Mouse (Mus musculus) MEL (cell line): ENCODE measurements at regions not wholly inside any gene's neighbourhood (a gene's known extent, or its start where the extent isn't known, plus 50 kb on each side); places are given as distances from the start of the nearest gene placed in this dataset.

ENCODE experiments used
- DNase-seq: peaks from one replicate; pipeline ENCODE4 v3.0.0; 2011; ENCODE audit warnings: low read depth, low spot score
- H3K27ac ChIP-seq: 2 replicates; pipeline ENCODE4 v1.5.1; 2012; ENCODE audit warnings: low read depth, mild to moderate bottlenecking, control low read depth, low read length, moderate library complexity; ENCODE audit not compliant: control insufficient read depth
- H3K27me3 ChIP-seq, 2 experiments: fragments of 150-350 bp in 1 of 2; sonication (generic) in 1 of 2; 2 replicates each; pipeline ENCODE4 v1.6.1; 2012; ENCODE audit warnings: low read length in 2 of 2, mild to moderate bottlenecking in 2 of 2, improper control_type of control experiment in 1 of 2, moderate library complexity in 1 of 2; ENCODE audit not compliant: insufficient read depth in 2 of 2, control insufficient read depth in 1 of 2
- H3K36me3 ChIP-seq, 2 experiments: 2 replicates each; pipeline ENCODE4 v1.6.1; 2012 to 2014; ENCODE audit warnings: low read length in 2 of 2, improper control_type of control experiment in 1 of 2, inconsistent platforms in 1 of 2, mild to moderate bottlenecking in 1 of 2; ENCODE audit not compliant: insufficient read depth in 2 of 2, control insufficient read depth in 1 of 2
- H3K4me1 ChIP-seq, 2 experiments: fragments of 150-350 bp in 1 of 2; sonication (generic) in 1 of 2; 2 replicates each; pipeline ENCODE4 v1.6.1; 2012; ENCODE audit warnings: low read length in 2 of 2, improper control_type of control experiment in 1 of 2, mild to moderate bottlenecking in 1 of 2; ENCODE audit not compliant: insufficient read depth in 2 of 2, control insufficient read depth in 1 of 2
- H3K4me3 ChIP-seq, 2 experiments: fragments of 150-350 bp in 1 of 2; sonication (generic) in 1 of 2; 2 replicates each; pipeline ENCODE4 v1.5.1; 2012; ENCODE audit warnings: low read depth in 2 of 2, low read length in 2 of 2, mild to moderate bottlenecking in 2 of 2, moderate library complexity in 2 of 2, control low read depth in 1 of 2, improper control_type of control experiment in 1 of 2; ENCODE audit not compliant: control insufficient read depth in 1 of 2, insufficient read depth in 1 of 2
- H3K79me2 ChIP-seq: 2 replicates; pipeline ENCODE4 v1.6.1; 2012; ENCODE audit warnings: mild to moderate bottlenecking, low read length, moderate library complexity; ENCODE audit not compliant: control insufficient read depth, poor library complexity, insufficient read depth
- H3K9ac ChIP-seq: 2 replicates; pipeline ENCODE4 v1.6.1; 2012; ENCODE audit warnings: low read depth, mild to moderate bottlenecking, control low read depth, low read length, moderate library complexity; ENCODE audit not compliant: control insufficient read depth, poor library complexity, severe bottlenecking
- H3K9me3 ChIP-seq: fragments of 150-350 bp; sonication (generic); replicated peaks from 2 replicates; pipeline ENCODE4 v1.6.1; 2012; ENCODE audit warnings: mild to moderate bottlenecking, low read length, improper control_type of control experiment, moderate library complexity; ENCODE audit not compliant: insufficient read depth
- E2F4 ChIP-seq: IDR thresholded peaks from 2 replicates; pipeline ENCODE4 v1.6.1; 2011; ENCODE audit warnings: low read depth, low read length, improper control_type of control experiment, borderline replicate concordance
- EP300 ChIP-seq, 2 experiments: IDR thresholded peaks; 2 replicates each; pipeline ENCODE4 v1.6.1; 2011; ENCODE audit warnings: improper control_type of control experiment in 2 of 2, low read length in 2 of 2, low read depth in 1 of 2, mild to moderate bottlenecking in 1 of 2
- ETS1 ChIP-seq: IDR thresholded peaks from 2 replicates; pipeline ENCODE4 v1.6.1; 2012; ENCODE audit warnings: low read depth, mild to moderate bottlenecking, inconsistent platforms, low read length, improper control_type of control experiment, moderate library complexity
- GATA1 ChIP-seq: IDR thresholded peaks from 2 replicates; pipeline ENCODE4 v1.6.1; 2011; ENCODE audit warnings: low read depth, low read length, improper control_type of control experiment
- JUND ChIP-seq: IDR thresholded peaks from 2 replicates; pipeline ENCODE4 v1.6.1; 2011; ENCODE audit warnings: low read depth, mild to moderate bottlenecking, improper control_type of control experiment, low read length
- KAT2A ChIP-seq: conservative IDR thresholded peaks from 2 replicates; pipeline ENCODE4 v1.6.1; 2012; ENCODE audit warnings: low read depth, low read length, improper control_type of control experiment, inconsistent platforms
- MEF2A ChIP-seq: IDR thresholded peaks from 2 replicates; pipeline ENCODE4 v1.6.1; 2014; ENCODE audit warnings: low read depth, mild to moderate bottlenecking, inconsistent platforms, low read length, improper control_type of control experiment; ENCODE audit not compliant: poor library complexity, insufficient replicate concordance, severe bottlenecking; ENCODE audit errors: extremely low read depth
- MXI1 ChIP-seq: IDR thresholded peaks from 2 replicates; pipeline ENCODE4 v1.6.1; 2011; ENCODE audit warnings: mild to moderate bottlenecking, low read depth, low read length, improper control_type of control experiment
- MYB ChIP-seq: IDR thresholded peaks from 2 replicates; pipeline ENCODE4 v1.6.1; 2011; ENCODE audit warnings: mild to moderate bottlenecking, low read depth, low read length, improper control_type of control experiment
- POLR2AphosphoS2 ChIP-seq: IDR thresholded peaks from 2 replicates; pipeline ENCODE4 v1.6.1; 2011; ENCODE audit warnings: low read length, improper control_type of control experiment
- RAD21 ChIP-seq: IDR thresholded peaks from 2 replicates; pipeline ENCODE4 v1.6.1; 2011; ENCODE audit warnings: mild to moderate bottlenecking, low read depth, low read length, improper control_type of control experiment
- RCOR1 ChIP-seq: IDR thresholded peaks from 2 replicates; pipeline ENCODE4 v1.6.1; 2012; ENCODE audit warnings: low read depth, mild to moderate bottlenecking, inconsistent platforms, low read length, improper control_type of control experiment
- SIN3A ChIP-seq: IDR thresholded peaks from 2 replicates; pipeline ENCODE4 v1.6.1; 2012; ENCODE audit warnings: low read length, improper control_type of control experiment, inconsistent platforms
- TAL1 ChIP-seq: IDR thresholded peaks from 2 replicates; pipeline ENCODE4 v1.6.1; 2012; ENCODE audit warnings: mild to moderate bottlenecking, inconsistent platforms, low read length, moderate library complexity, mixed read lengths
- TCF12 ChIP-seq: IDR thresholded peaks from 2 replicates; pipeline ENCODE4 v1.6.1; 2014; ENCODE audit warnings: low read depth, mild to moderate bottlenecking, inconsistent platforms, low read length, improper control_type of control experiment, moderate library complexity
- USF2 ChIP-seq, 2 experiments: IDR thresholded peaks; 2 replicates each; pipeline ENCODE4 v1.6.1; 2011 to 2012; ENCODE audit warnings: improper control_type of control experiment in 2 of 2, low read length in 2 of 2, borderline replicate concordance in 1 of 2, inconsistent platforms in 1 of 2, low read depth in 1 of 2, mild to moderate bottlenecking in 1 of 2; ENCODE audit not compliant: insufficient read depth in 1 of 2
- ZKSCAN1 ChIP-seq: IDR thresholded peaks from 2 replicates; pipeline ENCODE4 v1.6.1; 2012; ENCODE audit warnings: low read depth, mild to moderate bottlenecking, inconsistent platforms, low read length, improper control_type of control experiment, moderate library complexity

DNA sequence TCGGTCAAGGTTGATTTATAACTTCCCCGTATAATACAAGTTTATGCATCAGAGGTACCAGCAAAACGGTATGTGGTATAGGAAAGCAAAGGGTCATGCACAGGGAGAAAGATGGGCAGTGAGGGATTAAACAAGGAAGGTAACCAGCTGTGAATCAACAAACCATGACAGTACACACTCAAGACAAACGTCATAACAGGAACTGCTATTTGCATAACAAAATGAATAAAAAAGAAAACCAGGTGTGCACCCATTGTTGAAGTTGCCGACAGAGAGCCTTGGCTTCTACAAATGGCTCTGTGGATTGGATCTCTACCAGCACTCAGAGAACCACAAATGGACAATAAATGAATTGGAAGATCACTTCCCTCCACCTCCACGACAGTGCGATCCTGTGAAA is 170.1 kb upstream of the Dkk2 start:
- H3K4me1 ChIP-seq, result no peaks in the 10 kb centered on the region
- no peaks in the 10 kb centered on the region for H3K27me3 ChIP-seq
- H3K36me3 ChIP-seq, result no peaks in the 10 kb centered on the region
- no peak for DNase-seq
- H3K9ac ChIP-seq, result no peak overlapping the region
- no peaks in the 10 kb centered on the region for H3K9me3 ChIP-seq
- H3K27ac ChIP-seq, result no peak overlapping the region
- H3K79me2 ChIP-seq, result no peaks in the 10 kb centered on the region
- TF ChIP-seq TCF12 (no peak), EP300 (IDR thresholded peaks at IDR 0.05; ENCODE audit: low read depth in 1 of 2, low read length in 2 of 2) (no peak), ETS1 (no peak), KAT2A (no peak), TAL1 (no peak), MEF2A (no peak), SIN3A (no peak), POLR2AphosphoS2 (no peak), RCOR1 (no peak), MYB (no peak), JUND (no peak), E2F4 (no peak), GATA1 (no peak)
- H3K4me3 ChIP-seq, result no peak overlapping the region

DNA sequence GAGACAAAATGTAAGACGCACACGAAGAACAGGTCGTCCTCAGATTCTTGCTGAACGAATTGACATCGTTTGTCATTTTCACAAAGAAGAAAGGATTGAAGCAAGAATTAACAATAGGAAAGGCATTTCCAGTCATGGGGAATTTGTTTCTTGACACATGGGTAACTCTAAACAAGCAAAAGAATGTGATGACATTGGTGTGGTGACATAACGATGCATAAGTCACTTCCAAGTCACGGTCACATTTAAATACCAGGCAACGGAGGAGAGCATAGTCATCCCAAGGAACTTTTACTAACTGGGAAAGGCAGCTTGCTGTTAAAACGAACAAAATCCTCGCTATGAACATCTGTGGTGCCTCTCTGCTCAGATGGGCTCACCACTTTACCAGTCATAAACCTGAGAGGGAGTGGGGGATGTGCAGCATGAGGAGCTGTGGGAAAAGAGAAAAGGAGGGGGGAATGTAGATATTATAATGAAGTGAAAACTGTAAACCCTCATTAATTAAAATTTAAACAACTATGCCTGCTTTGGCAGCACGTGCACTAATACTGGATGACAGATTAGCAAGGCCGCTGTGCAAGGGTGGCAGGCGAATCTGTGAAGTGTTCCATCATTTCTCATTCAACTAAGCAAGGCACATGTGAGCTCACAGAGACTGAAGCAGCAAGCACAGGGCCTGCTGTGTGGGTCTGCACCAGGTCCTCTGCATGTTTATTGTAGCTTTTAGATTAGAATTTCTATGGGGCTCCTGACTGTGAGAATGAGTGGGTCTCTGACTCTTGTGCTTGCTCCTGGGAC is 167.2 kb upstream of the Dkk2 start:
- Histone ChIP-seq H3K4me3 (no peak overlapping the region), H3K27ac (no peak overlapping the region), H3K9ac (no peak overlapping the region), H3K4me1 (no peaks in the 10 kb centered on the region), H3K79me2 (no peaks in the 10 kb centered on the region), H3K36me3 (no peaks in the 10 kb centered on the region), H3K27me3 (no peaks in the 10 kb centered on the region), H3K9me3 (no peaks in the 10 kb centered on the region)
- no peak for DNase-seq
- TF ChIP-seq RAD21 (no peak), TCF12 (no peak), MXI1 (no peak), MEF2A (no peak), ZKSCAN1 (no peak), USF2 (IDR thresholded peaks at IDR 0.05; ENCODE audit: borderline replicate concordance in 1 of 2, insufficient read depth in 1 of 2, low read depth in 1 of 2, low read length in 2 of 2) (no peak)
